Mouse (Mus musculus) left cerebral cortex, adult 2 months (tissue): ENCODE data around the gene Tmem14c. TPM values are rescaled to one million over a fixed set of nuclear protein-coding genes. Genes with fewer than 3 reads are reported as not detected.

Experiments
- DNase-seq, 2 experiments: peaks; one replicate each; pipeline ENCODE4 v3.0.0; 2021 to 2022; ENCODE audit warnings: low spot score in 2 of 2, mixed read lengths in 1 of 2; ENCODE audit errors: extremely low spot score in 1 of 2
- H3K27ac ChIP-seq: fragments of 200-600 bp; 2 replicates; pipeline ENCODE4 v1.8.1; 2022
- H3K4me3 ChIP-seq: fragments of 200-600 bp; 2 replicates; pipeline ENCODE4 v1.8.1; 2022
- CTCF ChIP-seq: fragments of 200-600 bp; IDR thresholded peaks from 2 replicates; pipeline ENCODE4 v1.8.1; 2022; ENCODE audit warnings: antibody characterized with exemption, mild to moderate bottlenecking, moderate library complexity
- intact Hi-C: fragments of 180-260 bp; cut with DNase I; formaldehyde crosslinking; loops from one replicate; pipeline ENCODE4 v1.15.1; 2025
- total RNA-seq, 2 experiments: library from RNA; stranded (reverse); gene quantifications; 2 replicates each; pipeline ENCODE4 v1.2.3; 2021

Gene Tmem14c
- total RNA-seq, 2 experiments from 2014 or later: 54.7 to 54.9 TPM

DNA sequence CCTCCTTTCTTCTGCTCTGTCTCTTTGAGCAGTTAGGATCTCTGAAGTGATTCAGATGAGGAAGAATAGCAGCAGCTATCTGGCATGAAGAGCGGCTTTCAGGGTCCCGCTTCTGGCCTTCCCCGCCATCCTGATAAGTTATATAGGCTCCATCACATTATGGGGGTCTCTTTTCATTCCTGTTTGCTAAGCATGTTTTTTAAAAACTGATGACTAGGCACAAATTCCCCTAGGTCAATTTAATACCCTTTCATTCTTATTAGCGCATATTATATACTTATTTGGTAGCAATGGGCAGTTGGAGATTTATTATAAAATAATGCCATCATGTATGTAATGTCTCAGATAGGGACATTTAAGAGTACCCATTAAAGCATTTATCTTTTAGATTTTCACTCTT lies 51.5 kb downstream of the Tmem14c start:
- DNase-seq: no peak
- intact Hi-C loops: no loop called here
- Histone ChIP-seq H3K27ac (no peak overlapping the region), H3K4me3 (no peak overlapping the region)
- TF ChIP-seq CTCF: no peak

DNA sequence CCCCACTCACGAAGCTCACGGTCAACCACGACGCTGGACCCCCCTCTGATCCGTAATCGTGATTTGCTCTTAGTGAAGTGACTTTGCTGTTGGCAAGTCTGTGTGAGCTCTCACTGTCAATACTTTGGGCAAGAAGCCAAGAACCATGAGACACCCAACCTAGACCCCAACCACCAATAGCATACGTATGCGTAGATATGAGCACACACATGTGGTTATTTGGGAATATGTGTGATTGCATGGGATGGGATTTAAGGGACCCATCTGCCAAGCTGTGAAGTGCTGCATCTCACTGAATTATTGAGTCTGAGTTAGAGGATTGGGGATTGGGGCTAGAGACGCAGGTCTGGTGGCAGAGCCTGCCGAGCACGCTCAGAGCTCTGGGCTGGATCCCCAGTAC lies 55.5 kb downstream of the Tmem14c start:
- no peak for TF ChIP-seq CTCF
- Histone ChIP-seq H3K27ac (no peak overlapping the region), H3K4me3 (no peak overlapping the region)
- intact Hi-C loops: no loop called here
- no peak for DNase-seq

Other genes starting within 250 kb of the Tmem14c start
- 10 to 100 TPM; 21.1 to 21.7 TPM for gene Gcnt2, start 156.5 kb upstream of the Tmem14c start, total RNA-seq
- 10 to 100 TPM; 39.4 to 43.7 TPM for gene Pak1ip1, start 15.3 kb upstream of the Tmem14c start, total RNA-seq
- gene Mak, start 63.4 kb downstream of the Tmem14c start, total RNA-seq: 1 to 10 TPM; 3.1 to 3.9 TPM
- not detected for gene Gcm2, start 94.7 kb downstream of the Tmem14c start, total RNA-seq
- gene Sycp2l, start 98.0 kb downstream of the Tmem14c start, total RNA-seq: not detected
- gene Elovl2, start 204.1 kb downstream of the Tmem14c start, total RNA-seq: 10 to 100 TPM; 16.0 to 16.7 TPM
- 100 to 1,000 TPM; 165 to 181 TPM for gene Smim13, start 233.6 kb downstream of the Tmem14c start, total RNA-seq